ENCODE assay signal across 8 mouse cellular contexts in the genomic region with DNA sequence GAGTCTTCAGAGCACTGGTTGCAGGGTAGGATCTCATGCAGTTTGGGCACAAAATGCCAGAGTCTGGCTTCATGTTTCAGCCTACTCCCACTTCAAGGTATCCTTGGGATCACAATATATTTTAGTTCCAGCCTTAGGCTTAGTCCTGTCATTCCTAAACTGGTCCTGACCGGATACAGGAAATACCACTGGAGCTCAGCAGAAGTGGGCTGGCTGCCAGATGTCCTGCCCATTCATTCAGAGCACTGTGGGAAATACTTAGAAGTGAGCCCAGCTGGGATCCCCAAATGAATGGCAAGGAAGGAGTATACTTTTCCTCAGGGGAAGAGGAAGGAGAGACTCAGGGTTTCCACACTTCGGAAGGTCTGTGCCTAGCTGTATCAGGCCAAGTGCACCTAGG. TPM values are rescaled to one million over a fixed set of nuclear protein-coding genes. Genes with fewer than 3 reads are reported as not detected.
DNase-seq lines count a peak whose midpoint lies in the region; ATAC-seq and TF ChIP-seq lines count a peak whose summit lies in the region.

No protein-coding gene starts in this region.

- no peak overlapping the region for H3K4me2 ChIP-seq in liver, postnatal 0 days (ENCODE audit: low read depth, low read length)
- H3K4me2 ChIP-seq in embryonic facial prominence, embryonic 15.5 days (replicated peaks), result no peak overlapping the region
- H3K4me2 ChIP-seq in neural tube, embryonic 11.5 days (ENCODE audit: low read depth), result no peak overlapping the region

- no peak overlapping the region for H3K4me3 ChIP-seq in liver, postnatal 0 days (ENCODE audit: low read depth, low read length)
- no peak overlapping the region for H3K4me3 ChIP-seq in embryonic facial prominence, embryonic 15.5 days (replicated peaks)
- H3K4me3 ChIP-seq in limb, embryonic 10.5 days, result no peak overlapping the region
- H3K4me3 ChIP-seq in neural tube, embryonic 11.5 days (ENCODE audit: low read depth, low read length), result no peak overlapping the region

- no peaks in the 10 kb centered on the region for H3K9me3 ChIP-seq in liver, postnatal 0 days (ENCODE audit: low read length)
- H3K9me3 ChIP-seq in embryonic facial prominence, embryonic 15.5 days (replicated peaks), result no peaks in the 10 kb centered on the region
- no peaks in the 10 kb centered on the region for H3K9me3 ChIP-seq in limb, embryonic 10.5 days (replicated peaks)
- H3K9me3 ChIP-seq in neural tube, embryonic 11.5 days (ENCODE audit: control insufficient read depth, low read length), result no peaks in the 10 kb centered on the region

- no peak overlapping the region for H3K9ac ChIP-seq in liver, postnatal 0 days (replicated peaks)
- H3K9ac ChIP-seq in embryonic facial prominence, embryonic 15.5 days, result no peak overlapping the region
- H3K9ac ChIP-seq in neural tube, embryonic 11.5 days (ENCODE audit: low read length), result no peak overlapping the region

- no peak for TF ChIP-seq CTCF in liver, postnatal 0 days (IDR thresholded peaks at IDR 0.05; ENCODE audit: low read depth)

- no peak for TF ChIP-seq EP300 in liver, postnatal 0 days (IDR thresholded peaks at IDR 0.05; ENCODE audit: low read depth)

- intact Hi-C loops in heart, postnatal 25 days (cut with DNase I), result loop anchor here (2.0 kb wide), 1 partner anchor 189 kb away; no protein-coding TSS in a partner anchor

- H3K4me1 ChIP-seq in liver, postnatal 0 days (ENCODE audit: insufficient read depth), result peaks cover 2% of the 10 kb centered on the region; the same call in 1 of the 2 replicates
- peaks cover 27% of the 10 kb centered on the region; the same call in 1 of the 2 replicates for H3K4me1 ChIP-seq in embryonic facial prominence, embryonic 15.5 days
- H3K4me1 ChIP-seq in limb, embryonic 10.5 days, result peaks cover 51% of the 10 kb centered on the region
- H3K4me1 ChIP-seq in neural tube, embryonic 11.5 days (ENCODE audit: control insufficient read depth, insufficient read depth, low read length), result no peaks in the 10 kb centered on the region; the same call in 1 of the 2 replicates

- 72% methylated on average over 2 of the region's 2 CpGs for WGBS in liver, postnatal 0 days (ENCODE audit: insufficient replicate concordance)
- 21% methylated on average over 2 of the region's 2 CpGs for WGBS in embryonic facial prominence, embryonic 15.5 days
- WGBS in limb, embryonic 10.5 days, result 31% methylated on average over 2 of the region's 2 CpGs
- WGBS in neural tube, embryonic 11.5 days, result 44% methylated on average over 2 of the region's 2 CpGs

- no peak overlapping the region for H3K27ac ChIP-seq in liver, postnatal 0 days (ENCODE audit: low read depth)
- H3K27ac ChIP-seq in embryonic facial prominence, embryonic 15.5 days (replicated peaks), result peak overlapping the region; percentile 66
- H3K27ac ChIP-seq in limb, embryonic 10.5 days, result peak overlapping the region; percentile 83
- no peak overlapping the region for H3K27ac ChIP-seq in neural tube, embryonic 11.5 days (ENCODE audit: low read depth, low read length)

- DNase-seq in liver, result peak; percentile 30
- no peak for DNase-seq in liver, postnatal 0 days
- peak; percentile 12 for DNase-seq in heart, postnatal 25 days (ENCODE audit: low spot score)
- peak; percentile 74 for DNase-seq in limb, embryonic 10.5 days (ENCODE audit: low spot score)
- DNase-seq in neural tube, embryonic 11.5 days (ENCODE audit: low spot score), result peak; percentile 55
- no peak for DNase-seq in thymus, postnatal 0 days (ENCODE audit: low spot score)

- H3K36me3 ChIP-seq in liver, postnatal 0 days (replicated peaks; ENCODE audit: insufficient read depth, low read length), result no peaks in the 10 kb centered on the region
- 0 out of 2 replicates have a peak, but pooled peaks cover 6% of the 10 kb centered on the region for H3K36me3 ChIP-seq in embryonic facial prominence, embryonic 15.5 days
- peaks cover 34% of the 10 kb centered on the region for H3K36me3 ChIP-seq in limb, embryonic 10.5 days
- H3K36me3 ChIP-seq in neural tube, embryonic 11.5 days (ENCODE audit: control insufficient read depth, insufficient read depth, low read length), result no peaks in the 10 kb centered on the region

- ATAC-seq in liver, postnatal 0 days, result no peak
- ATAC-seq in embryonic facial prominence, embryonic 15.5 days (ENCODE audit: insufficient number of reproducible peaks, low FRiP score, low TSS enrichment, low read depth), result peak; percentile 68
- ATAC-seq in neural tube, embryonic 11.5 days (ENCODE audit: insufficient read depth, low FRiP score, low TSS enrichment), result peak; percentile 60; the same call in 1 of the 2 replicates
- no peak for ATAC-seq in inflammation-experienced regulatory T-cells, adult 6 months

- H3K27me3 ChIP-seq in liver, postnatal 0 days (ENCODE audit: insufficient read depth, low read length), result no peaks in the 10 kb centered on the region
- H3K27me3 ChIP-seq in embryonic facial prominence, embryonic 15.5 days, result no peaks in the 10 kb centered on the region
- H3K27me3 ChIP-seq in limb, embryonic 10.5 days (ENCODE audit: low read depth, poor library complexity, severe bottlenecking), result no peaks in the 10 kb centered on the region
- H3K27me3 ChIP-seq in neural tube, embryonic 11.5 days (ENCODE audit: control insufficient read depth, insufficient read depth, low read length), result no peaks in the 10 kb centered on the region

RNA-seq across cellular contexts. Expression of a gene that starts 33.3 kb away (rescaled TPM):
- polyA plus RNA-seq in liver, postnatal 0 days (2015; fragmentation: Nextera tagmentation; extraction: Ambion mirVana), result 0.41 and 0.52 TPM in 2 replicates
- 23.1 and 23.3 TPM in 2 replicates for polyA plus RNA-seq in embryonic facial prominence, embryonic 15.5 days (2015; fragmentation: Nextera tagmentation; extraction: Ambion mirVana)
- 10 to 100 TPM; 14.2 to 14.4 TPM for total RNA-seq in heart, postnatal 25 days (2021)
- polyA plus RNA-seq in limb, embryonic 10.5 days (2016; fragmentation: Nextera tagmentation; extraction: Ambion mirVana), result 13.4 and 25.4 TPM in 2 replicates
- 12.3 and 14.2 TPM in 2 replicates for polyA plus RNA-seq in neural tube, embryonic 11.5 days (2014; fragmentation: Nextera tagmentation; extraction: Ambion mirVana)
- polyA plus RNA-seq in thymus, postnatal 0 days (2015; fragmentation: Nextera tagmentation; extraction: Ambion mirVana), result 0.80 and 1.1 TPM in 2 replicates
- 1 to 10 TPM; 1.4 to 4.8 (median 3.6) TPM for polyA plus RNA-seq in inflammation-experienced regulatory T-cells, adult 6 months (2017; shearing (Covaris generic))

RNA-seq across cellular contexts. Expression of a gene that starts 43.7 kb away (rescaled TPM):
- 1.2 TPM in 2 replicates for polyA plus RNA-seq in liver, postnatal 0 days (2015; fragmentation: Nextera tagmentation; extraction: Ambion mirVana)
- 2.4 and 2.5 TPM in 2 replicates for polyA plus RNA-seq in embryonic facial prominence, embryonic 15.5 days (2015; fragmentation: Nextera tagmentation; extraction: Ambion mirVana)
- 1 to 10 TPM; 5.3 to 5.4 TPM for total RNA-seq in heart, postnatal 25 days (2021)
- 2.5 and 2.8 TPM in 2 replicates for polyA plus RNA-seq in limb, embryonic 10.5 days (2016; fragmentation: Nextera tagmentation; extraction: Ambion mirVana)
- 2.6 and 3.6 TPM in 2 replicates for polyA plus RNA-seq in neural tube, embryonic 11.5 days (2014; fragmentation: Nextera tagmentation; extraction: Ambion mirVana)
- polyA plus RNA-seq in thymus, postnatal 0 days (2015; fragmentation: Nextera tagmentation; extraction: Ambion mirVana), result 3.5 and 3.8 TPM in 2 replicates
- polyA plus RNA-seq in inflammation-experienced regulatory T-cells, adult 6 months (2017; shearing (Covaris generic)), result 1 to 10 TPM; 2.1 to 3.5 (median 3.1) TPM

Comparison
In these comparisons a context has a peak if more than half of its experiments do, and no peak if none do; other contexts are left out.
1. DNase-seq: peak in liver (single experiment), heart, postnatal 25 days (single experiment), limb, embryonic 10.5 days (single experiment) and neural tube, embryonic 11.5 days (single experiment); none in liver, postnatal 0 days (single experiment) and thymus, postnatal 0 days (single experiment).
2. ATAC-seq: peak in embryonic facial prominence, embryonic 15.5 days (single experiment) and neural tube, embryonic 11.5 days (single experiment); none in liver, postnatal 0 days (single experiment) and inflammation-experienced regulatory T-cells, adult 6 months (single experiment).
3. H3K27ac ChIP-seq: peak in embryonic facial prominence, embryonic 15.5 days (single experiment) and limb, embryonic 10.5 days (single experiment); none in liver, postnatal 0 days (single experiment) and neural tube, embryonic 11.5 days (single experiment).